Mouse (Mus musculus): ENCODE data around the gene Sf3a2.
"Not testable (repeated sequence)": the region's sequence is repeated elsewhere in the genome, so short reads cannot be mapped to it uniquely, and the experiment has no call there.

Sf3a2 gene

GRCm38 (mm10) chr10:80802996-80803395, 5.0 kb downstream of the Sf3a2 start:
- DNase-seq (ENCODE audit: low read depth, low spot score): no peak

GRCm38 (mm10) chr10:80804340-80804739, 6.3 kb downstream of the Sf3a2 start:
- no peak for DNase-seq (ENCODE audit: low read depth, low spot score)

GRCm38 (mm10) chr10:80804916-80805315, 6.9 kb downstream of the Sf3a2 start, which contains the start of gene Amh:
Amh (plus strand) TSS chr10:80805243.
- DNase-seq (ENCODE audit: low read depth, low spot score): no peak

GRCm38 (mm10) chr10:80805322-80805721, 7.3 kb downstream of the Sf3a2 start:
- DNase-seq (ENCODE audit: low read depth, low spot score): no peak

GRCm38 (mm10) chr10:80805925-80806324, 7.9 kb downstream of the Sf3a2 start:
- DNase-seq (ENCODE audit: low read depth, low spot score): peak; percentile 67

GRCm38 (mm10) chr10:80806341-80807056, 8.5 kb downstream of the Sf3a2 start:
- DNase-seq (ENCODE audit: low read depth, low spot score): no peak

GRCm38 (mm10) chr10:80807057-80807627, 9.1 kb downstream of the Sf3a2 start:
- DNase-seq (ENCODE audit: low read depth, low spot score): peak; percentile 70

GRCm38 (mm10) chr10:80808099-80808984, 10.3 kb downstream of the Sf3a2 start:
- DNase-seq (ENCODE audit: low read depth, low spot score): no peak

GRCm38 (mm10) chr10:80808985-80809632, 11.1 kb downstream of the Sf3a2 start:
- no peak for DNase-seq (ENCODE audit: low read depth, low spot score)

GRCm38 (mm10) chr10:80810084-80810483, 12.1 kb downstream of the Sf3a2 start:
- DNase-seq (ENCODE audit: low read depth, low spot score): no peak

- no peak for DNase-seq (ENCODE audit: low read depth, low spot score)
Observed at GRCm38 (mm10) chr10:80812391-80813041, 14.5 kb downstream of the Sf3a2 start.

GRCm38 (mm10) chr10:80813366-80813765, 15.4 kb downstream of the Sf3a2 start, which contains the start of gene Jsrp1:
Jsrp1 (minus strand) TSS chr10:80813498.
- DNase-seq (ENCODE audit: low read depth, low spot score): no peak

GRCm38 (mm10) chr10:80814800-80815199, 16.8 kb downstream of the Sf3a2 start:
- no peak for DNase-seq (ENCODE audit: low read depth, low spot score)

GRCm38 (mm10) chr10:80816303-80816702, 18.3 kb downstream of the Sf3a2 start:
- not testable (repeated sequence) for DNase-seq (ENCODE audit: low read depth, low spot score)

GRCm38 (mm10) chr10:80817164-80817563, 19.2 kb downstream of the Sf3a2 start:
- no peak for DNase-seq (ENCODE audit: low read depth, low spot score)

GRCm38 (mm10) chr10:80817955-80818354, 20.0 kb downstream of the Sf3a2 start:
- not testable (repeated sequence) for DNase-seq (ENCODE audit: low read depth, low spot score)

- DNase-seq (ENCODE audit: low read depth, low spot score): no peak
Observed at GRCm38 (mm10) chr10:80818599-80819281, 20.7 kb downstream of the Sf3a2 start.

- no peak for DNase-seq (ENCODE audit: low read depth, low spot score)
Observed at GRCm38 (mm10) chr10:80819406-80819805, 21.4 kb downstream of the Sf3a2 start.

- peak; percentile 65 for DNase-seq (ENCODE audit: low read depth, low spot score)
Observed at GRCm38 (mm10) chr10:80821991-80822390, 24.0 kb downstream of the Sf3a2 start.

- DNase-seq (ENCODE audit: low read depth, low spot score): no peak
Observed at GRCm38 (mm10) chr10:80822528-80822927, 24.5 kb downstream of the Sf3a2 start.

- no peak for DNase-seq (ENCODE audit: low read depth, low spot score)
Observed at GRCm38 (mm10) chr10:80823316-80823715, 25.3 kb downstream of the Sf3a2 start.
